Mouse (Mus musculus) heart, adult 18-20 months (tissue): ENCODE measurements around the gene Zfand5. TPM values are rescaled to one million over a fixed set of nuclear protein-coding genes. Genes with fewer than 3 reads are reported as not detected.

Experiments used
- DNase-seq, 2 experiments: peaks; one replicate each; pipeline ENCODE4 v3.0.0; 2021 to 2022; ENCODE audit warnings: mixed read lengths in 1 of 2
- total RNA-seq, 2 experiments: library from RNA; stranded (reverse); gene quantifications; 2 replicates each; pipeline ENCODE4 v1.2.3; 2021

The Zfand5 gene
- total RNA-seq, 2 experiments from 2014 or later: 123 to 133 TPM

- DNase-seq: peak in 1 of 2 experiments; percentile 7
These were observed 56.9 kb downstream of the Zfand5 start for GRCm38 (mm10) chr19:21328951-21329350.

GRCm38 (mm10) chr19:21329770-21330169 lies 57.7 kb downstream of the Zfand5 start:
- DNase-seq: peak; percentile 87 to 89

GRCm38 (mm10) chr19:21330305-21331115 lies 58.4 kb downstream of the Zfand5 start:
- peak in 1 of 2 experiments; percentile 18 for DNase-seq

GRCm38 (mm10) chr19:21331621-21332155 lies 59.6 kb downstream of the Zfand5 start:
- DNase-seq: peak in 1 of 2 experiments; percentile 26

Other genes starting within 250 kb of the Zfand5 start
- gene Gda, start 201.2 kb downstream of the Zfand5 start, total RNA-seq: 10 to 100 TPM; 18.0 to 19.1 TPM